Mouse (Mus musculus): ENCODE results near the gene Mecr.

Gene Mecr

DNA sequence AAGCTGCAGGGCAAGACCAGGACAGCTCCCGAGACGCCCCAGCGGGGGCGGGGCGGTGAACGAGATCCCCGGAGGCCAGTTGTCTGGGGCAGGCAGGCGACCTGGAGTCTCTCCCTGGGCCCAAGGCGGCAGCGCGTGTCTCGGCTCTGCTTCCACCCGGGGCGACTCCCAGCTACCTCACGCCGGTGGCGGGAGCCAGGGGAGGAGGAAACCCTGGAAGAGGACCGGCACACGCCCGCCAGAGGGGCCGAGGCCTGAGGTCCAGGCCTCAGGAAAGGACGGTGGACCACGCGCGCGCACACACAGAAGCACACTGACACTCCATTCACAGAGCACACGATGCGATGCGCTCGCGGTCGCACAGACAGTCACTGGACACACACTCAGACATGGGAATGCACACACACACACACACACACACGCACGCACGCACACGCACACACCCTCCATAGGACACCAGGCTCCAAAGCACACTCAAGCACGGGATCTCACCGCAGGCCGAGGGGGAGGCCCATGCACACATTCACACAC, 6.9 kb upstream of the Mecr start:
- no peak for DNase-seq (ENCODE audit: low spot score)

DNA sequence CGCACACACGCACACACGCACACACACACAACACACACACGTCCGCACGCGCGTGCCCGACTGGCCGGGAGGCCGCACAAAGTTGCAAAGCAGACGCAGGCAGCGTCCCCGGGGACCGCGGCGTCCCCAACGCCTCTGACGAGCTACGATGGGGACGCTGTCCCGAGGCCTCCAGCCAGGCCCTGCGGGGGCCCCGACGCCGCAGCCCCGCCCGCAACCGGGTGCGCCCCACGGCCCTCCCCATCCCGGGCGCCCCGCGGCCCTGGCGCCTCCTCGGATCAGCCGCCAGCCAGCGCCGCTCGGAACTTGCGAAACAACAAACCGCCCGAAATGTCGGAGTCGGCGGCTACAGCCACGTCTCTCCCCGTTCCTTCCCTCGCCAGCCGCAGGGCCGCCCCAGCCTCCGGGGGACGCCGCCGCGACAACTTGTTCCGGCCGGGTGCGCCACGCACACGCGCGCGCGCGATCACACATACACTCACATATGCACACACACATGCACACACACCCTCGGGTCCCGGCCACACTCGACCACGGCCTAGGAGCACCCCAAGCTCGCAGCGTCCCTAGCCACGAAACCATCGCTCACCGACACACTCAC, 6.3 kb upstream of the Mecr start:
- DNase-seq (ENCODE audit: low spot score): no peak

DNA sequence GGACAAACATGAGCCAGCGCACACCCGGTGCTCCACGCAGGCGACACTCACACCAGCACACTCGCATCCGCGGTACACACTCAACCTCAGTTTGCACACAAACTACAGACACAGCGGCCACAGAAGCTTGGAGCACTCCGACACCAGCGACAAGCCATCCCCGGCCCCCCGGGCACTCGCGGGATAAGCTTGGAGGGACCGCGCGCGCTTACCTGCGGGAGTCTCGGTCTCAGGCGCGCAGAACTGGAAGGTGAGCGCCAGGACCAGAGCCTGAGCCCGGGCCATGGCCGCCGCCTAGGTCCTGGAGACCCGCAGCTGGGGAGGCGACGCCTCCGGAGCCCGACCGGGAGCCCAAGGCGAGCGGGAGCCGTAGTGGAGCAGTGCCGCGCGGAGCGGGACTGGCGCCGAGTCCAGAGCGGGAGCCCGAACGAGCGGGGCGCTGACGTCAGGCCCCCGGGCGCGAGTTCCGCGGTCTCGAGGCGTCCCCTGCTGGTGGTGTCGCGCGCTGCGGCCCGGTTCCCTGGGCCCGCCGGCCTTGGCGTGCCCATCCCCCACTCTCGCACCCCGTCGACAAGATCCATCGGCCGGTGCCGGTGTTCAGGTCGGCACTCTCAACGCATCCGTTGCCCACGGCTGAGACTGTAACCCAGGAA, 5.3 kb upstream of the Mecr start, which contains the start of gene Ptpru:
Gene Ptpru, minus strand, starts transcription at position 417 of the 653 bp plus-strand sequence.
- peak; percentile 89 for DNase-seq (ENCODE audit: low spot score)

DNA sequence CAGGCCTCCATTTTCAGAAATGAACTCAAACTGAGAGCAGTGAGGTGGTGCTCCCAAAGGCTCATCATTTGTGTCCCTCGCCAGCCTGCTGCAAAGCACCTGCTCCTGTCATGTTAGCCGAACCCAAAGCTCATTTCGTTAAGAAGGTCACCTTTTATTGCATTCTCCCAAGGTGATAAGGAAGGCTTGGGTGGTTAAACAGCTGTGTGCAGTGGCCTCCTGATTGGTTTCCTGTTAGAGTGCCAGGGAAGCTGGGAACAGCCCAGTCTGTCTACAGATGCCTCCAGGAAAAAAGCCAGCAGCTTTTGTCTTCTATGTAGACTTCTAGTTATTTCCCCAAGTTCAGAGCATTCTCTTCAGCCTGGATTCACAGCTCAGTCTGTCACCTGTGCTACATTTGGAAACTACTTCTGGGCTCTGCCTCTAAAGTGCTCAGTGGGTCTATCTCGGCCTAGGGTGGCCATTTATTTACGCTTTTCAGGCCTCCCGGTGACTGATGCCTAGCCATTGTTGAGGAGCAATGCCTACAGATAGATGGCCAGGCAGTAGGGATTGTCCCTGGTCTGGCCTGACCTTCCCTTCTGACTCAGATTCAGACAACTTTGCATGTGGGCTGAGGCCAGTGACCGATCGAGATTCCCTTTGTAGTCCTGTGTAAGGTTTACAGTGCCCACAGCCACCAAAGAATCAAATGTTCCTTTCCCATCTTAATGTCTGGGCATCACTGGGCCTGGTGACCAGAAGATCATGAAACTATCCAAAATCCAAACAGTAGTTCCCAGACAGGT, 2.9 kb downstream of the Mecr start:
- no peak for DNase-seq (ENCODE audit: low spot score)

DNA sequence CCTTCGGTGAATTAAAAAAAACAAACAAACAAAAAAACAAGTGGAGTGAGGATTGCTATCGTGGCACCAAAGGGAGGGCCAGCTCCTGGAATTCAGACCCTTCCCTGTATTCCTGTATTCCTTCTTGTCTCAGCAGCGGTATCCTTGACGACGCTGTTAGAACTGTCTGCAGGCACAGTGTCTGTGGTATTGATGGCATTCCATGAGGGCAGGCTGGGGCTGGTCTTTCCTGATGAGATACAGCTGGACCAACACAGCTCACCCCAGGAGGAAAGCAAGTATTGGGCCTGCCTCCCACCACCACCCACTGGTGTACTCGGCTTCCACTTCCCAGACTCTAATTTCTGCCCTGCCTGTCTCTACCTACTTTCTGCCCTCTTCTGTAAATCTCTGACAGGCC, 4.8 kb downstream of the Mecr start:
- no peak for DNase-seq (ENCODE audit: low spot score)

DNA sequence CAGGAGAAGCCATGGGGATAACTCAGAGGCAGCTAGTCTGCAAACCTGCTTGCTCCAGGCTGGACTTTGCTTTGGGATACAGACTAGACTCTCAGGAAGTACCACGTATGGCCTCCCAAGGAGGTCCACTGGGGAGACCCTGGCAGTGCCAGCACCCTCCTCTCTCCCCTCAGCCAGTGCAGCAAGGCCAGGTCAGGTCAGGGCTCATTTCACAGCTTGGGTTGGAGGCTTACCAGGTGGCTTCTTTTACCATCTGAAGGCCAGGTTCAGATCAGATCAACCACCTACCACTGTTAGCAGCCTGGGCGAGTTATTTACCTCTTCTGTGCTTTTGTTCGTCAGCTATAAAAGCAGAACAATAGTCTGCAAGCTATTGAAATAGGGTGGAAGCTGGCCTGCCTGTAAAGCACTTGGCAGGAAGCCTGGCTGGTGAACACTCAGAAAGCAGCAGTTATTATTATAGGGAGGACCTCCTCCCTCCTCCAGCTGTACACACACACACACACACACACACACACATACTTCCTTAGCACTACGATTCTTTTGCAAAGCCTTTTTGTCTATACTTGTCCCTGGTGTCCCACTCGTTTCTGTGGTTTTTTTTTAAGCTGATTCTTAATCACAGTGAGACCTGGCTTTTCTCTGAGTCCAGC, 6.8 kb downstream of the Mecr start:
- DNase-seq (ENCODE audit: low spot score): no peak

DNA sequence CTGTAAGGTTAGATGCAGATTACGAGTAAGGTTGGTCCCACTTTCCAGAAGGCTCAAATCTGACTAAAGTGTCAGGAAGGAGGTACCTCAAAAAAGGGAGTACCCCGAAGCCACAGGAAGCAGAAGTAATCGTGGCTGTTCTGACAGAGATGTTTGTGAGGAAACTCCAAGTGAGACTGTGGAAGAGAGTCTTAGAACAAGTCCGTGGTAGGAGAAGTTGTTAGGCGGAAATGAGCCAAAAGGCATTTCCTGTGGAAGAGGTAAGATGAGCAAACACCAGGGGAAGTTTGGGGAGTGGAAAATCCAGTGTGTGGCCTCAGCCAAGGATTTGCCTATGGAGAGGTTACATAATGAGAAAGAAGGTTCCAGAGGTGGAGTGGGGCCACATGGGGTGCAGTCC, 11.7 kb downstream of the Mecr start:
- no peak for DNase-seq (ENCODE audit: low spot score)

DNA sequence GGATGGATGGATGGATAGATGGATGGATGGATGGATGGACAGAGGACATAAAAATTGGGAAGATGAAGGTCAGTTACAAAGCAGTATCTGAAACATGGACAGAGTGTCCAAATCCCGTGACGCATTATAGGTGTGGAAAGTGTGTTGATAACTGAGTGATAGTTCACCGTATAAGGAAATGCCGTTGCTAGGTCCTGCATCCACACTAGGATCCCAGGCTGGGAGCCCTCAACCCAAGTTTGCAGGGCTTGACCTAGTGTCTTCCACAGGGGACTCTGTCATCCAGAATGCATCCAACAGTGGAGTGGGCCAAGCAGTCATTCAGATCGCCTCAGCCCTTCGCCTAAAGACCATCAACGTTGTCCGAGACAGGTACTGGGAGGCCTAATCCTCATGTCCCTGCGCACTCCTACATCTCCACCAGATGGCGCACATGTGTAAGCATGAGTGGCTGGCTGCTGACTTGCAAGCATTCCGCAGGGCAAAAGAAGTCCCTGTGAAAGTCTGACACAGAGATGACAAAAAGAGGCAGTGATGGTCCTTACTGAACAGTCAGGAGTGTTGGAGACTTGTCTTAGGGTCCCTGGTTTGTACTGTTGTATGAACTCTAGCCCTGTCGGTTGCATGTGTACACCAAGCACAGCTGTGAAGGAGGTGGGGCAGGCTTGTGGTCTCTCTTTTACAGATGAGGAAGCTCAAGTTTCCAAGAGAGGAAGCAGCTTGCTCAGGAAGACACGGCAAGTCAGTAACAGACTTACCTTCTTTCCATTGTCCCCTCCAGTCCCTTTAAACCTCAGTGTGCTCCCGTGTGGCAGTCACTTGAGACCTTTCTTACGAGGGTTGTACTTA, 17.4 kb downstream of the Mecr start:
- DNase-seq (ENCODE audit: low spot score): no peak

DNA sequence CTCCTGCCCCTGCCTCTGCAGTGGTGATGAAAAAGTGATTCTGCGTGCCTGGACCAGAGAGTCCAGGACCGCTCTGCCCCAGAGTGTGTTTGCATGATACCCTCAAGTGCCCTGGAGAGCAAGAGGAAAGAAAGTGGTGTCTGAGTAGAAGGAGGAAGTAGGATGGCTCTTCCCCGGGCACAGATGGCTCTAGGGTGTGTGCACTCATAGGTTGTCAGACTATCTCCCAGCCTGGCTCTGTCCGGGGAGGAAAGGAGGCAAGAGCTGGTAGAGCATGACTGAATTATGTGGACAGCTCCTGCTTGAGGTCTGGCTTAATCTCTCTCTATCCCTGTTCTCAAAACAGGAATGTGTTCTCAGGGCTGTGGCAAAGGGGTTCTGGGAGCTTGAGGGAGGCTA, 18.1 kb downstream of the Mecr start:
- DNase-seq (ENCODE audit: low spot score): no peak

DNA sequence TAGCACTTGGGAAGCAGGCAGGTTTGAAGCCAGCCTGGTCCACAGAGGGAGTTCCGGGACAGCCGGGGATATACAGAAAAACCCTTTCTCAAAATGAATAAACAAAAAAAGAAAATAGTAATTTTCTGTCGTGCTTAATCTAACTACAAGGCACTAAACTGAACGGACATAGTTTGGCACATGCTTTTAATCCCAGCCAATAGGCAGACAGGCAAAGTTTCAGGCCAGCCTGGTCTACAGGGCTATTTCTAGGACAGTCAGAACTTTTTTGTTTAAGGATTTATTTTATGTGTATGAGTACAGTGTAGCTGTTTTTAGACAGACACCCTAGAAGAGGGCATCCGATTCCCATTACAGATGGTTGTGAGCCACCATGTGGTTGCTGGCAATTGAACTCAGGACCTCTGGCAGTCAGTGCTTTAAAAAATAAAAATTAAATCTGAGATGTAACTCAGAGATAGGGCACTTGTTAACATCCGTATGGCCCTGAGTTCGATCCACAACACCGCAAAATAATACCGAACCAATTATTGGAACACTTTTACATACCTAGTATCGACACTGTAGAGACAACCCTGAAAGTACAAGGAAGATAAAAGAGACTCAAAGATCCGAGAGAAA, 29.5 kb downstream of the Mecr start:
- DNase-seq (ENCODE audit: low spot score): no peak

DNA sequence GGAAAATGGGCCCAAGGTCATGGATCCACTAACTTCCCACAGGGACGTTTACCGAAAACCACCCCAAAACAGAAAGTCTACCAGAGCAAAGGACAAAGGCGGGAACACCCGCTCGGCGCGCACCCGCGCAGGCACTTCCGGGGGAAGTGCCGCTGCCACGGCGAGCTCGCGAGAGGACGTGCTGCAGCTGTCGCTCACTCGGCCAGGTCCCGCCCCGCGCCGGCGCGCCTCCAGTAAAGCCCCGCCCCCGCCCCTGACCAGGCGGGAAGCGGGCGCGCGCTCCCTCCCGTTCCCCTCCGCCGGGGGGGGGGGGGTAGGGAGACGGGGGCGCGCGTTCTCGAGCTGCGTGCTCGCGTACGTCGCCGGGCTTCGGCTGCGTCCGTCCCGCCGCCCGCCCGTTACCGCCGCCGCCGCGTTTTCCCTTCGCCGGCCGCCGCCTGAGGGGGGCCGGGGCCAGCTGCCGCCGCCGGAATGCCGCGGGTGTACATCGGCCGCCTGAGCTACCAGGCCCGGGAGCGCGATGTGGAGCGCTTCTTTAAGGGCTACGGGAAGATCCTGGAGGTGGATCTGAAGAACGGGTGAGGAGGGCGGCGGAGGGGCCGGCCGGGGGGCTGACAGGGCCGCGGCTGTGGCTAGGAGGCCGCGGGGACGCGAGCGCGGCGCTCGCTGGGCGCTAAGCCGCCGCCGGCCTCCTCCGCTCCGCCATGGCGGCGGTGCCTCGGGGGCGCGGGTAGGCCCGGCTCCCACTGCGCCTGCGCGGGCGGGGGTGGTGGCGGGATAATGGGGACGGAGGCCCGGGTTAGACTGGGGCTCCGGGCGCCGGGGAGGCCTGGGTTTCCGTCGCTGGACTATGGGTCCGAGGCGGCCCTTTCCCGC, 30.3 kb downstream of the Mecr start, which contains the start of gene Srsf4:
Gene Srsf4, plus strand, starts transcription at position 325 of the 876 bp plus-strand sequence.
- DNase-seq (ENCODE audit: low spot score): peak; percentile 68

DNA sequence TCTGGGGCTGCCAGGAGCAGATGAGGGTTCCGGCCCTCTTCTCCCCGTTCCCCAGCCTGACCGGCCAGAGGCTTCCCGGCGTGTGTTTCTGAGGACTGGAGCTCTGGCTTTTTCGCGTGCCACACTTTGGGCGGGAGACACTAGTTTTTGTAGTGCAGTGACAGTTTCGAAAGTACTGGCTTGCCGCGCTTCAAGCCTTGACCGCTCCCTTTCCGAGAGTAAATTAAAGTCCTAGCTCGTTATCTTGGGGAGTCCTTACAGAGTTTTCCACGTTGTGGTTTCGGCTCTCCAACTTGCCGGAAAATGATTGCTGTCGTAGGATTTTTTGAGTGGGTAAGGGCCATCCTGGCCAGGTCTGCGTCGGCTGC, 30.9 kb downstream of the Mecr start:
- DNase-seq (ENCODE audit: low spot score): no peak

DNA sequence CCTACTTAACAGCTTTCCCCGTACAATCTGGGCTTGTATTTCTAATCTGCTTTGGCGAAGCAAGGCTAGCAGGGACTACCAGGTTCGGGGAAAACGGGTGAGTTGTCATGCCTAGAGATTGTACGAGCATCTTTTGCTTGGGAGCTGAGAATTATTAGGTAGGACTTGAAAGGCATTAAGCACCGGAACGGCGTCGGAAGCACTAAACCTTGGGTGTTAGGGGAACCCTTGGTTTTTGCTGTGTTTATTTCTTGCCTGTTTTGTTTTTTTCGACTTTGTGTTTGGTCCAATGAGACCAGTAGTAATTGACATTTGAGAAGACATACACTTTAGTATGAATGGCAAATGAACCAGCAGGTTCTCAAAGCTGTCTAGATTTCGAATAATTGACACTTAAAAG, 31.3 kb downstream of the Mecr start:
- DNase-seq (ENCODE audit: low spot score): no peak

DNA sequence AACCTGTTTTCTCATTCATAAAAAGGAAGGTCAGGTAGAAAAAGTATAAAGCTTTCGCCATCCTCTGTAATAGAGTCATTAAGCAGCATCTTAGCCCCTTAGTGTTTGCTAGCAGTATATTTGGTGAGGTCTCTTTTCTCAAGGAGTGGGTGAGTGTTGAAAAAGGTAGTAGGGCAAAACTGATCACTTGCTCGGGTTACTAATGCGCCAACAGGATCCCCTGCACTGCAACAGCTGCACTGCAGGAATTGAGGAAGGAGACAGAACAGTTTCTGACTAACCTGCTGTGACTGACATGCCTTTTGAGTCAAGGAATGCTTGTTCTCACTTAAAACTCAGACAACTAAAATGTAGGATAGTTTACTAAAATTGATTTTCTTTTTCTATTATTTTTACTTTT, 32.0 kb downstream of the Mecr start:
- DNase-seq (ENCODE audit: low spot score): no peak

DNA sequence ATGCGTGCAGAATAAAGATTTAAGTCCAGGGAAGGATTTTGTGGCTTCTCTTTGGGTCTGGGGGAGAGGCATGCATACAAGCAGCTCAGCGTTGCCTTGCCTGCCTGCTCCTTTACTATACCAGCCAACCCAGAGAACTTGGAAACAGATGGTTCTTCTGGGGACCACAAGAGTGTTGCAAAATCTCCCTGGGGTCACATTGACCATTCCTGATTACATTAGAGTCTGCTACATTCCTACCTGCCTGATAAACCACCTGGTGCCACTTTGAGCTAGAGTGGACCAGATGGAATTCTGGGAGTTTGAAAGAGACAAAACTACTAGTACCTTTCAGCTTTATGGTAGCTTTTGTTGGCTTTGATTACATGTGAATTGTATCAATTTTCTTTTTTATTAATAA, 33.6 kb downstream of the Mecr start:
- DNase-seq (ENCODE audit: low spot score): no peak

DNA sequence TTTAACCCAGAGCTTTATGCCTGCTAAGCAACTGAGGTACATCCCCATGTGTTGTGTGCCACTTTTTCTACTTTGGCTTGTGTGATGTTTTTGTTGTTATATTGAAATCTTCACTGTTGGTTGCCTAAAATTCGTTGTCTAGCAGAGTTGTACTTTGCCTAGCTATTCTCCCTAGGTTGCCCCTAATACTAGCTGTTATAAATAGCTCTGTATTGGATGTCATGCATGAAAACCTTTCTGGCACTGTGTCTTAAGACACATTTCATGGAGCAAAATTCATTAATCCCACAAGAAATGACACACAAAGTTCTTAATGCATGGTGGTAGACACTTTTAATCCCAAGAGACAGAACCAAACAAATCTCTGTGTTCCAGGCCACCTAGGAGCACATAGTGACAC, 36.4 kb downstream of the Mecr start:
- no peak for DNase-seq (ENCODE audit: low spot score)

DNA sequence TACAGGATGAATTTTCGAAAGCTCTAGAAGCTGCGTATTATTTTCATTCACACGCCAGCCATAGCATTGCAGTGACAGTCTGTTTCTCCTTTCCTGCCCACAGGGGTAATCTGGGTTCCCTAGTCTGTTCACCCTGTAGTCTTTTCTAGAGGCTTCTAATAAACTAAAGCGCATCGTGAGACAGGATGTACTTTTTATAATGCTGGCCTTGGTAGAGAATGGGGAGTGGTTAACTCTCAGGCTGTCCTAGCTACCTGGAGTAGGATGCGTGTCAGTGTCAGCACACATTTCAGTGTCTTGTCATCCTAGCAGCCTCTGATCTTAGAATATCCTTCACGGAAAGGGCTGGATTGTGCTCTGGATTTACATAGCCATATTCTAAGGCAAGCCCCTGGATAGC, 38.0 kb downstream of the Mecr start:
- no peak for DNase-seq (ENCODE audit: low spot score)

DNA sequence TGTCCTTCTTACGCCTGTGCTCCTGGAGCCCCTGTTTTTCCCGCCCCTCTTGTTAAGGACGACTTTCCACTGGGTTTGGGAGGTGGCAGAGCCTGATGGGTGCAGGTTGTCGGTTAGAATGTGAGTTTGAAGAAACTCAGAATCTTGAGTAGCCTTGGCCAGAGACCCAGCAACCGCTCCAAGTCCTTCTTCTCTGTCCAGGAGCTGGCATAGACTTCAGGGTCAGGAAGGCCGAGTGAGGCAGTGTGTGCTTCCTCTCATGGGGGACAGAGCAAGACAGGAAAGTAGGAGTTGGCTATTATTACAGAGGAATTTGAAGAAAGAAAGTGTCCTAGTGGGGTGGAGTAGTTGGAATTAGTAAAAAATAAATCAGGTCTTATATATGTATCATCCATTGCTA, 40.3 kb downstream of the Mecr start:
- no peak for DNase-seq (ENCODE audit: low spot score)

DNA sequence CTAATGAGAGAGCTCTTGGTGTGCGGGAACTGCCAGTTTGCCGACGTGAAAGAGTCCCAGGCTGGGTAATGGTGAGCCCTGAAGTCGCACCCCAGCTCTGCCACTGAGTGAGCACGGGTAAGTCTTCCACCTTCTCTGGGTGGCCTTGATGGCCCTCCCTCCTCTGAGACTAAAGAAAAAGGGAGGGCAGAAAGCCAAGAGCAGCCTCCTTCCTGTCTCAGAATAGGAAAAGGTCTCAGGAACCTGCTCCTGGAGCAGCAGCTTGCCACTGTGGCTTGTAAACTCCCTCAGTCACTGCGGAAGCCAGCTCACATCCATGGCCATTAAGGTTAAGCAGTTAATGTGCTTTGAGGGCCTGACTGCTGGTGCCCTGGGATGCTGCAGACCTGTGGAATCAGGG, 42.1 kb downstream of the Mecr start:
- no peak for DNase-seq (ENCODE audit: low spot score)

DNA sequence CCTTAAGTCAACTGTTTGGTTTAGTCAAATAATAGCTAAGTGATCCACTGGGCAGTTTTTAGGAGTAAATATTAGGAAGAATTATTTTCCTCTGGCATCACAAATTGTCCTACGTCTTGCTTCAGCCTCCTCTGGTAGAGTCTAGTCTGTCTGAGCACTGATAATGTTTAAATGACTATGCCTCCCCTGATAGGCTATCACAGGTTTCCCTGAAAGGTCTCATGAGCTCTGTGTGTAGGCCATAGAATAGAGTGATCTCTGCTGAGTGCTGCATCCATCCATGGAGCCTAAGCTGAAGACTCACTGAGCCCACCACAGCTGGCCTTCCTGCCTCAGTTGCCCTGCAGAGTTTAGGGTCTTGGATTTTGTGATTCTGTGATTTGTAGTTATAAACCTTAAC, 45.3 kb downstream of the Mecr start:
- DNase-seq (ENCODE audit: low spot score): no peak
